Mouse (Mus musculus) forebrain, embryonic 10.5 days (tissue): Measurements from ENCODE around the gene Rbm7. TPM values are rescaled to one million over a fixed set of nuclear protein-coding genes. Genes with fewer than 3 reads are reported as not detected.

Experiments used
- DNase-seq: peaks from one replicate; pipeline ENCODE4 v3.0.0-alpha.2; 2017; ENCODE audit warnings: low spot score; ENCODE audit errors: extremely low spot score
- H3K27ac ChIP-seq: fragments of 300-500 bp; sonication (generic); 2 replicates; pipeline ENCODE4 v1.5.1; 2016; ENCODE audit warnings: mild to moderate bottlenecking
- H3K27me3 ChIP-seq: fragments of 300-500 bp; sonication (generic); 2 replicates; pipeline ENCODE4 v1.6.1; 2016; ENCODE audit warnings: mild to moderate bottlenecking; ENCODE audit not compliant: poor library complexity, severe bottlenecking
- H3K36me3 ChIP-seq: fragments of 300-500 bp; sonication (generic); replicated peaks from 2 replicates; pipeline ENCODE4 v1.6.1; 2016; ENCODE audit warnings: mild to moderate bottlenecking, moderate library complexity
- H3K4me1 ChIP-seq: fragments of 300-500 bp; sonication (generic); 2 replicates; pipeline ENCODE4 v1.6.1; 2016
- H3K4me3 ChIP-seq: fragments of 300-500 bp; sonication (generic); 2 replicates; pipeline ENCODE4 v1.5.1; 2016; ENCODE audit warnings: mild to moderate bottlenecking, moderate library complexity
- H3K9me3 ChIP-seq: fragments of 300-500 bp; sonication (generic); 2 replicates; pipeline ENCODE4 v1.6.1; 2016; ENCODE audit warnings: mild to moderate bottlenecking, moderate library complexity
- WGBS: fragments of 180-500 bp; shearing (Covaris S2); methylation state at CpG from one replicate; pipeline ENCODE4 v1.1.7; 2016; 5-methylcytosine and 5-hydroxymethylcytosine counted together
- microRNA-seq: library from miRNA; unstranded; fragments of <30 nt; microRNA quantifications from one replicate; pipeline ENCODE4, GENCODE M21; 2017
- polyA plus RNA-seq: library from polyadenylated mRNA; unstranded; fragments of >200 nt; fragmentation: Nextera tagmentation; extraction: Ambion mirVana; gene quantifications from 2 replicates; pipeline ENCODE4 v1.2.1, GENCODE M21; 2016

Gene Rbm7
- polyA plus RNA-seq, 1 experiment from 2014 or later = 112 TPM

DNA sequence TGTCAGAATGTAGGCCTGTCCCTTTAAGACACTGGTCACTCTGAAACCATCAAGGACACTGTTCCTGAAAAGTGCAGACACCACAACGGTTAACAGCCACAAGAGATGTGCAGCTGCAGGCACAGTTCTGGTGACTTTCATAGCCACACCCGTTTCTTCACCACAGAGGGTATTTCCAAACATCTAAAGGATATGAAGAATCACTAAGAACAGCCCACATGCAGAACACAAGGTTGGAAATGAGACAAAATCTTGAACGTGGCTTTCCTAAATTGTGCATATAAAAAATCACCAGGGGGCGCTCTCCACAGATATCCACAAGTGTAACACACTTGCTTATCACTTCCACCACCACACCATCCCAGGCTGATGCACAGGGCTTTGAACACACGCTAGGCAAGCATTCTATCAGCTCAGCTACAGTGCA lies 47.3 kb downstream of the Rbm7 start:
- no peaks in the 10 kb centered on the region for H3K4me1 ChIP-seq
- WGBS = 43% methylated on average over 5 of the region's 5 CpGs
- H3K4me3 ChIP-seq = no peak overlapping the region
- H3K27me3 ChIP-seq = no peaks in the 10 kb centered on the region
- no peaks in the 10 kb centered on the region for H3K9me3 ChIP-seq
- no peak overlapping the region for H3K27ac ChIP-seq
- H3K36me3 ChIP-seq = no peaks in the 10 kb centered on the region
- DNase-seq = no peak

GRCm38 (mm10) chr9:48444821-48445220 lies 50.3 kb downstream of the Rbm7 start:
- WGBS = 90% methylated on average over 2 of the region's 2 CpGs
- Histone ChIP-seq H3K4me3 (no peak overlapping the region), H3K9me3 (no peaks in the 10 kb centered on the region), H3K4me1 (no peaks in the 10 kb centered on the region), H3K27ac (no peak overlapping the region), H3K27me3 (no peaks in the 10 kb centered on the region), H3K36me3 (no peaks in the 10 kb centered on the region)
- DNase-seq = no peak

DNA sequence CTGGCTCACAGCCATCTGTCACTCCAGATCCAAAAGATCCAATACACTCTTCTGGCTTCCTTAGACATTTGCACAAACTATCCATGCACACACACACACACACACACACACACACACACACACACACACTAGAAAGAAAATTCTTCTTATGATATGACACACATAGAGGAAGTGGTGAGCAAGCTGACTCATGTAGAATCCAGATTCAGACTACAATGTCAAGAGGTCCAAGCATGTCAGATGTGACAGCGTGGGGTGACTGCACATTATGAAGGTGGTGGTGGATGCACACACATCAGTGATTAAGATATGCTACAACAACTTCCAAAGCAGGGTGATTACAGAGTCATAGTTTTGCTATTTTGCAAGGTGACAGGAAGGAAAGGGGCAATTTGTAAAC lies 51.2 kb downstream of the Rbm7 start:
- DNase-seq = no peak
- H3K4me3 ChIP-seq = no peak overlapping the region
- WGBS = 88% methylated on average over 1 of the region's 1 CpGs
- H3K4me1 ChIP-seq = no peaks in the 10 kb centered on the region
- H3K36me3 ChIP-seq = no peaks in the 10 kb centered on the region
- H3K27ac ChIP-seq = no peak overlapping the region
- H3K9me3 ChIP-seq = no peaks in the 10 kb centered on the region
- H3K27me3 ChIP-seq = no peaks in the 10 kb centered on the region

Small RNA genes lying within 50 kb of the gene (microRNA-seq; reads per million reads assigned to microRNA genes)
- gene Gm23653 = not detected

Other genes with a start within 250 kb of the Rbm7 start
- gene Nxpe2, start 141.8 kb downstream of the Rbm7 start, polyA plus RNA-seq = 1.2 and 1.3 TPM in 2 replicates
- 127 and 129 TPM in 2 replicates for gene Rexo2, start 14.7 kb downstream of the Rbm7 start, polyA plus RNA-seq
- gene Gm5617, start 143 bp upstream of the Rbm7 start, polyA plus RNA-seq = 28.0 and 29.9 TPM in 2 replicates
- 0.73 and 1.2 TPM in 2 replicates for gene Nnmt, start 109.9 kb upstream of the Rbm7 start, polyA plus RNA-seq